Mouse (Mus musculus) embryo, embryonic 11 days (tissue): ENCODE results near the gene Snu13.

Experiments used
- DNase-seq: peaks from one replicate; pipeline ENCODE4 v3.0.0-alpha.2; 2015

Gene Snu13

GRCm38 (mm10) chr15:82047080-82047883 is at the start of gene Snu13:
Snu13 (minus strand) TSS chr15:82047598.
- DNase-seq: peak; percentile 94

GRCm38 (mm10) chr15:82091061-82091460 is 43.7 kb upstream of the Snu13 start:
- DNase-seq: no peak

- DNase-seq: peak; percentile 45
These were observed 39.9 kb upstream of the Snu13 start for GRCm38 (mm10) chr15:82087266-82087665.

GRCm38 (mm10) chr15:82086131-82086530 is 38.7 kb upstream of the Snu13 start:
- no peak for DNase-seq

GRCm38 (mm10) chr15:82085606-82086005 is 38.2 kb upstream of the Snu13 start:
- no peak for DNase-seq

- DNase-seq: peak; percentile 60
These were observed 33.8 kb upstream of the Snu13 start for GRCm38 (mm10) chr15:82081161-82081560.

- peak; percentile 47 for DNase-seq
These were observed 32.5 kb upstream of the Snu13 start for GRCm38 (mm10) chr15:82079883-82080282.

GRCm38 (mm10) chr15:82073490-82073889 is 26.1 kb upstream of the Snu13 start:
- DNase-seq: no peak

GRCm38 (mm10) chr15:82071816-82072469 is 24.5 kb upstream of the Snu13 start:
- DNase-seq: no peak

GRCm38 (mm10) chr15:82069898-82070297 is 22.5 kb upstream of the Snu13 start, which contains the start of gene Mei1:
Mei1 (plus strand) TSS chr15:82069996.
- DNase-seq: peak; percentile 41

GRCm38 (mm10) chr15:82065511-82065910 is 18.1 kb upstream of the Snu13 start:
- peak; percentile 90 for DNase-seq

- DNase-seq: no peak
These were observed 16.5 kb upstream of the Snu13 start for GRCm38 (mm10) chr15:82063909-82064308.

GRCm38 (mm10) chr15:82058719-82059201 is 11.4 kb upstream of the Snu13 start, which contains the start of gene 4930407I10Rik:
4930407I10Rik (plus strand) TSS chr15:82059151.
- no peak for DNase-seq

- no peak for DNase-seq
These were observed 5.1 kb upstream of the Snu13 start for GRCm38 (mm10) chr15:82052544-82052943.

GRCm38 (mm10) chr15:82046246-82046891 is 1.0 kb downstream of the Snu13 start:
- DNase-seq: peak; percentile 22

GRCm38 (mm10) chr15:82044166-82044784 is 3.1 kb downstream of the Snu13 start:
- no peak for DNase-seq

GRCm38 (mm10) chr15:82040650-82041049 is 6.7 kb downstream of the Snu13 start:
- peak; percentile 67 for DNase-seq

GRCm38 (mm10) chr15:82035904-82036689 is 11.3 kb downstream of the Snu13 start:
- DNase-seq: peak; percentile 56

- DNase-seq: no peak
These were observed 13.6 kb downstream of the Snu13 start, which contains the start of gene Desi1 for GRCm38 (mm10) chr15:82033762-82034161. Desi1 (minus strand) TSS chr15:82033862.

- DNase-seq: no peak
These were observed 15.0 kb downstream of the Snu13 start for GRCm38 (mm10) chr15:82032386-82032785.

GRCm38 (mm10) chr15:82027726-82028125 is 19.7 kb downstream of the Snu13 start:
- DNase-seq: no peak

- no peak for DNase-seq
These were observed 20.1 kb downstream of the Snu13 start for GRCm38 (mm10) chr15:82027276-82027675.
